Mouse (Mus musculus) erythroblast, embryonic 14.5 days (primary cell): ENCODE measurements around the gene Rras.

Source experiments
- GATA1 ChIP-seq: IDR thresholded peaks from 2 replicates; pipeline ENCODE4 v1.6.1; 2012; ENCODE audit warnings: low read length, inconsistent platforms, mixed read lengths
- TAL1 ChIP-seq: IDR thresholded peaks from 3 replicates; pipeline ENCODE4 v1.6.1; 2012; ENCODE audit warnings: low read length, inconsistent platforms, mixed read lengths

- TF ChIP-seq GATA1, result no peak
- no peak for TF ChIP-seq TAL1
Measured at GRCm38 (mm10) chr7:45050945-45051600, 33.3 kb downstream of the Rras start.
